Mouse (Mus musculus): Measurements from ENCODE around the gene Cdc14a. TPM values are rescaled to one million over a fixed set of nuclear protein-coding genes. Genes with fewer than 3 reads are reported as not detected.

The Cdc14a gene
- polyA plus RNA-seq, 1 experiment from 2014 or later, result 4.0 TPM

- no peak overlapping the region for H3K27ac ChIP-seq (ENCODE audit: low read length)
- no peaks in the 10 kb centered on the region for H3K4me1 ChIP-seq (ENCODE audit: control insufficient read depth, insufficient read depth, low read length)
- no peaks in the 10 kb centered on the region for H3K36me3 ChIP-seq (ENCODE audit: control insufficient read depth, insufficient read depth, low read length)
- no peak overlapping the region for H3K4me2 ChIP-seq (ENCODE audit: low read length)
- H3K4me3 ChIP-seq (ENCODE audit: low read depth, low read length), result no peak overlapping the region
- H3K9me3 ChIP-seq (replicated peaks; ENCODE audit: control insufficient read depth, low read length, poor library complexity, severe bottlenecking), result no peaks in the 10 kb centered on the region
- 52% methylated on average over 8 of the region's 8 CpGs for WGBS
- H3K27me3 ChIP-seq (ENCODE audit: control insufficient read depth, insufficient read depth, low read depth, low read length), result no peaks in the 10 kb centered on the region
- no peak overlapping the region for H3K9ac ChIP-seq (ENCODE audit: low read depth, low read length)
- no peak for ATAC-seq
These were observed 16.5 kb upstream of the Cdc14a start for GRCm38 (mm10) chr3:116440066-116440997.

- no peak overlapping the region for H3K9ac ChIP-seq (ENCODE audit: low read depth, low read length)
- H3K9me3 ChIP-seq (replicated peaks; ENCODE audit: control insufficient read depth, low read length, poor library complexity, severe bottlenecking), result no peaks in the 10 kb centered on the region
- no peak overlapping the region for H3K4me2 ChIP-seq (ENCODE audit: low read length)
- no peak for ATAC-seq
- WGBS, result 85% methylated on average over 9 of the region's 9 CpGs
- H3K27ac ChIP-seq (ENCODE audit: low read length), result no peak overlapping the region
- no peaks in the 10 kb centered on the region for H3K4me1 ChIP-seq (ENCODE audit: control insufficient read depth, insufficient read depth, low read length)
- H3K4me3 ChIP-seq (ENCODE audit: low read depth, low read length), result no peak overlapping the region
- H3K27me3 ChIP-seq (ENCODE audit: control insufficient read depth, insufficient read depth, low read depth, low read length), result no peaks in the 10 kb centered on the region
- H3K36me3 ChIP-seq (ENCODE audit: control insufficient read depth, insufficient read depth, low read length), result no peaks in the 10 kb centered on the region
These were observed 13.2 kb upstream of the Cdc14a start for GRCm38 (mm10) chr3:116436811-116437601.

- 92% methylated on average over 3 of the region's 3 CpGs for WGBS
- Histone ChIP-seq H3K9me3 (replicated peaks; ENCODE audit: control insufficient read depth, low read length, poor library complexity, severe bottlenecking) (no peaks in the 10 kb centered on the region), H3K4me3 (ENCODE audit: low read depth, low read length) (no peak overlapping the region), H3K4me1 (ENCODE audit: control insufficient read depth, insufficient read depth, low read length) (no peaks in the 10 kb centered on the region), H3K9ac (ENCODE audit: low read depth, low read length) (no peak overlapping the region), H3K27ac (ENCODE audit: low read length) (no peak overlapping the region), H3K27me3 (ENCODE audit: control insufficient read depth, insufficient read depth, low read depth, low read length) (no peaks in the 10 kb centered on the region), H3K36me3 (ENCODE audit: control insufficient read depth, insufficient read depth, low read length) (no peaks in the 10 kb centered on the region), H3K4me2 (ENCODE audit: low read length) (no peak overlapping the region)
- ATAC-seq, result no peak
These were observed 12.3 kb upstream of the Cdc14a start for GRCm38 (mm10) chr3:116436113-116436512.

DNA sequence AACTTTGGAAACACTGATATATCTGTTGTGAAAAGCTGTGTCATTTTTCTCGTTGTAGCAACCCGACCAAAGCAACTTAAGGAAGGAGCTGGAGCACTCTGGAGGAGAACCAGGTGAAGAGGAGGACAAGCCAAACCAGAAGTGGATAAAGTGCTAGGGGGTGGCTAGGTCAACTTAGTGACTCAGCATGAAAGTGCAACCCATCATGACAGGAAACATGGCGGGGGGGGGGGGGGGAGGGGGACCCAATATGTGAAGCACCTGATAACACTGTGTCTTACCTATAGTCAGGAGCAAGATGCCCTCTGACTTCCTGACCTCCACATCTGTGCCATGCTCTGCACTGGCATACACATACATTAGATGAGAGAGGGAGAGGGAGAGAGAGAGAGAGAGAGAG is 10.9 kb upstream of the Cdc14a start:
- no peaks in the 10 kb centered on the region for H3K4me1 ChIP-seq (ENCODE audit: control insufficient read depth, insufficient read depth, low read length)
- no peak overlapping the region for H3K4me2 ChIP-seq (ENCODE audit: low read length)
- H3K36me3 ChIP-seq (ENCODE audit: control insufficient read depth, insufficient read depth, low read length), result no peaks in the 10 kb centered on the region
- no peaks in the 10 kb centered on the region for H3K9me3 ChIP-seq (replicated peaks; ENCODE audit: control insufficient read depth, low read length, poor library complexity, severe bottlenecking)
- 94% methylated on average over 2 of the region's 3 CpGs for WGBS
- no peak overlapping the region for H3K4me3 ChIP-seq (ENCODE audit: low read depth, low read length)
- H3K9ac ChIP-seq (ENCODE audit: low read depth, low read length), result no peak overlapping the region
- no peak for ATAC-seq
- no peaks in the 10 kb centered on the region for H3K27me3 ChIP-seq (ENCODE audit: control insufficient read depth, insufficient read depth, low read depth, low read length)
- no peak overlapping the region for H3K27ac ChIP-seq (ENCODE audit: low read length)

DNA sequence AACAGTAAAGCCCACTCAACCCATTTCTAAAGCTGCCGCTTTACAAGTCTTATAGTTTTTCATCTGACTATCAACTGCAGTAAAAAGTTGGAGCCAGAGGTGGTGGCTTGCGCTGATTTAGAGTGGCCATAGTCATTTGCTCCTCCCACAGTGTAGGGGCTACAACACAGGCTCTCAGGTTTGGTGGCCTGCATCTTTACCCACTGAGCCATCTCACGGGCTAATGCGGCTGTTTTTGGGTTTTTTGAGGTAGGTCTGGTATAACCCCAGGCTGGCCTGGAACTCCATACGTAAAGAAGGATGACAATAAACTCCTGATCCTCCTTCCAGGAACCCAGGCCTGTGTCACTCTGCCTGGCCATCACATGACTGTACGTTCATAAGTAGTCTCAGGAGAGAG is 2.1 kb upstream of the Cdc14a start:
- ATAC-seq, result no peak
- Histone ChIP-seq H3K9ac (ENCODE audit: low read depth, low read length) (no peak overlapping the region), H3K4me2 (ENCODE audit: low read length) (no peak overlapping the region), H3K27ac (ENCODE audit: low read length) (no peak overlapping the region), H3K9me3 (replicated peaks; ENCODE audit: control insufficient read depth, low read length, poor library complexity, severe bottlenecking) (no peaks in the 10 kb centered on the region), H3K27me3 (ENCODE audit: control insufficient read depth, insufficient read depth, low read depth, low read length) (no peaks in the 10 kb centered on the region), H3K36me3 (ENCODE audit: control insufficient read depth, insufficient read depth, low read length) (no peaks in the 10 kb centered on the region), H3K4me1 (ENCODE audit: control insufficient read depth, insufficient read depth, low read length) (peaks cover 12% of the 10 kb centered on the region), H3K4me3 (ENCODE audit: low read depth, low read length) (no peak overlapping the region)
- WGBS, result 92% methylated on average over 6 of the region's 6 CpGs

DNA sequence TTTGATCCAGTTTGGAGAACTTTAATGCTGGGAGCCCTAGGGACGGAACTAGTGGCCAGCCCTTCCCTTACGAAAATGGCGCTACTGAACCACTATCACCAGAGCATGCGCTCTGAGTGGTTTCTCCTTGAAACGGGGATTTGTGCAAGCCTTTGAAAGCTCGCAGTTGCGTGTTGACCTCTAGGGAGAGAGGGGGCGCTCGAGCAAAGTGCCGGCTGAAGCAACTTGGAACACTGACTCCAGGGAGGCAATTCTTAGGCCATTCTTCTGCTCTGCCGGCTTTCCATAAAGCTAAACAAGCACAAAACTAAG is 1.1 kb upstream of the Cdc14a start:
- H3K9me3 ChIP-seq (replicated peaks; ENCODE audit: control insufficient read depth, low read length, poor library complexity, severe bottlenecking), result no peaks in the 10 kb centered on the region
- peak overlapping the region; percentile 88 for H3K9ac ChIP-seq (ENCODE audit: low read depth, low read length)
- peak overlapping the region; percentile 99 for H3K4me2 ChIP-seq (ENCODE audit: low read length)
- ATAC-seq, result peak; percentile 60
- no peaks in the 10 kb centered on the region for H3K27me3 ChIP-seq (ENCODE audit: control insufficient read depth, insufficient read depth, low read depth, low read length)
- H3K27ac ChIP-seq (ENCODE audit: low read length), result peak overlapping the region; percentile 83
- no peaks in the 10 kb centered on the region for H3K36me3 ChIP-seq (ENCODE audit: control insufficient read depth, insufficient read depth, low read length)
- H3K4me1 ChIP-seq (ENCODE audit: control insufficient read depth, insufficient read depth, low read length), result peaks cover 12% of the 10 kb centered on the region
- H3K4me3 ChIP-seq (ENCODE audit: low read depth, low read length), result peak overlapping the region; percentile 92
- under 1% methylated on average over 11 of the region's 11 CpGs for WGBS

DNA sequence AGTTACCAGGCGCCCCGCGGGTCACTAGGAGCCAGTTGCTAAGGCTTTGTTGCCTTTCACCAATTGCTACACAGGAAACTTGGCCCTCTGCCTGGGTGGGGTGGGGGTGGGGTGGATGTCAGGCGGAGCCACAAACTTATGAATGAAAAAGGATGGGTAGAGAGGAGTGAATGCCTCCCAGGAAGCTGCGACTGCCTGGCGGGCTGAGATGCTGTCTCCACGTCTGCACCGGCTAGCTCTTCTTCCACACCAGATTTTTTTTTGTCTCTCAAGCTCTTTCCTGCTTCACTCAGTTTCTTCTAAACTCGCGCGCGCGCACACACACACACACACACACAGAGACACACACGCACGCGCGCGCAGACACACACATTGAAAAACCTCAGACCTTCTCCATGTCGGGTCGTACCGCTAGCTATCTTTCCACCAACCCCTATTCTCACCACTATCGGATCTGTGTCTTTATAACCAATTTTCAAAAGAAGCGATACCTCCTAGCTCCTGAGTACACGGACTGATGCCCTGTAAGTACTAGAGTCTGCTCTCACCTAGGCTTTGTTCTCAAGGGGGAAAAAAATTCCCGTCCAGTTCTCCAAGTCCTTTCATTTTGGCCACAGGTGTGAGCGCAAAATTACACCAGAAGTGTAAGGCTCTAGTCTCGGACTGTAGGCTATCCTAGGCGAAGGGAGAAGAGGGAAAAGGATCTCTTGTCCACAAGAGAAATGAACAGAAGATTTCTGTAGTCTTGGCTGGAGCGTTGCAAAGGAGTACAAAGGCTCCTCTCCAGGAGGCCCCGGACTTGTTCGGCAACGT is 534 bp upstream of the Cdc14a start:
- peak; percentile 40 for ATAC-seq
- H3K9me3 ChIP-seq (replicated peaks; ENCODE audit: control insufficient read depth, low read length, poor library complexity, severe bottlenecking), result no peaks in the 10 kb centered on the region
- H3K9ac ChIP-seq (ENCODE audit: low read depth, low read length), result peak overlapping the region; percentile 88
- H3K4me3 ChIP-seq (ENCODE audit: low read depth, low read length), result peak overlapping the region; percentile 92
- H3K36me3 ChIP-seq (ENCODE audit: control insufficient read depth, insufficient read depth, low read length), result no peaks in the 10 kb centered on the region
- H3K4me1 ChIP-seq (ENCODE audit: control insufficient read depth, insufficient read depth, low read length), result peaks cover 12% of the 10 kb centered on the region
- no peaks in the 10 kb centered on the region for H3K27me3 ChIP-seq (ENCODE audit: control insufficient read depth, insufficient read depth, low read depth, low read length)
- WGBS, result under 1% methylated on average over 32 of the region's 32 CpGs
- H3K27ac ChIP-seq (ENCODE audit: low read length), result peak overlapping the region; percentile 83
- H3K4me2 ChIP-seq (ENCODE audit: low read length), result peak overlapping the region; percentile 99

GRCm38 (mm10) chr3:116422795-116423352 is 958 bp downstream of the Cdc14a start:
- H3K9me3 ChIP-seq (replicated peaks; ENCODE audit: control insufficient read depth, low read length, poor library complexity, severe bottlenecking), result no peaks in the 10 kb centered on the region
- peak overlapping the region; percentile 88 for H3K9ac ChIP-seq (ENCODE audit: low read depth, low read length)
- peaks cover 12% of the 10 kb centered on the region for H3K4me1 ChIP-seq (ENCODE audit: control insufficient read depth, insufficient read depth, low read length)
- H3K36me3 ChIP-seq (ENCODE audit: control insufficient read depth, insufficient read depth, low read length), result no peaks in the 10 kb centered on the region
- ATAC-seq, result peak; percentile 56
- no peaks in the 10 kb centered on the region for H3K27me3 ChIP-seq (ENCODE audit: control insufficient read depth, insufficient read depth, low read depth, low read length)
- under 1% methylated on average over 23 of the region's 23 CpGs for WGBS
- peak overlapping the region; percentile 92 for H3K4me3 ChIP-seq (ENCODE audit: low read depth, low read length)
- peak overlapping the region; percentile 83 for H3K27ac ChIP-seq (ENCODE audit: low read length)
- peak overlapping the region; percentile 99 for H3K4me2 ChIP-seq (ENCODE audit: low read length)
